ENCODE assay signal across 17 mouse cellular contexts in the genomic region with DNA sequence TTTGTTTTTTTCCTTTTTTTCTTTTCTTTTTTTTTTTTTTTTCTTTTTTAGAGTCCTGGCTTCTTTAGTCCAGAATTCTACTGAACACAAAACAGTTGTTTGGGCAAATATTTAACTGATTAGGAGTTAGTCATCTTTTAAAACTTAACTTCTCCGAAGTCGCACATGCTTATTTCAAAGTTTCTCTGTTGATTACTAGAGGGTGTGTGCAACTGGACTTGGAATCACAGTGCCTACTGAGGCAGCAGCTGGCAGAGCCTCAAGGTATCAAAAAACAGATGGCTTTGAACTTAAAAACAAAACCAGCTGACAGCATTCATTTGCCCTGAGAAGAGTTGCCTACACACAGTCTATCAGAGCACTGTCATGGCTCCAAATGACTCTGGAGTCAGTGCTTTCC.
"Had no signal": no experiment of that assay in that cellular context is flagged by ENCODE, and none has a peak within 500 bp of the region (broad histone marks: within the 10 kb centered on the region; RNA-seq: fewer than 3 reads in every experiment).

No protein-coding gene starts in this region.

- H3K36me3 ChIP-seq: liver, embryonic 13.5 days; midbrain, embryonic 12.5 days; stomach, embryonic 15.5 days had no signal

- H3K4me2 ChIP-seq: hindbrain, embryonic 15.5 days; liver, embryonic 13.5 days; midbrain, embryonic 12.5 days; neural tube, embryonic 13.5 days; stomach, embryonic 15.5 days had no signal

- H3K27me3 ChIP-seq: hindbrain, embryonic 15.5 days; liver, embryonic 13.5 days; midbrain, embryonic 12.5 days; neural tube, embryonic 13.5 days; stomach, embryonic 15.5 days had no signal

- ATAC-seq: midbrain, embryonic 16.5 days had no signal

- H3K4me3 ChIP-seq: hindbrain, embryonic 15.5 days; left cerebral cortex, adult 2 months; liver, embryonic 13.5 days; midbrain, embryonic 12.5 days; myocyte; neural tube, embryonic 13.5 days; stomach, embryonic 15.5 days had no signal

- H3K27ac ChIP-seq: hindbrain, embryonic 15.5 days; left cerebral cortex, adult 2 months; liver, embryonic 13.5 days; midbrain, embryonic 12.5 days; neural tube, embryonic 13.5 days; stomach, embryonic 15.5 days had no signal

- H3K9ac ChIP-seq: hindbrain, embryonic 15.5 days; liver, embryonic 13.5 days; midbrain, embryonic 12.5 days; neural tube, embryonic 13.5 days; stomach, embryonic 15.5 days had no signal

- DNase-seq: layer of hippocampus, adult 9-11 months; layer of hippocampus, postnatal 36 days; liver, embryonic 13.5 days; lung, adult 2 months; lung, postnatal 14 days; lung, postnatal 4 days; retina, postnatal 1 day; right cerebral cortex, postnatal 25 days; spleen, adult 18-20 months; thymus, postnatal 25 days had no signal

- H3K9me3 ChIP-seq: hindbrain, embryonic 15.5 days; liver, embryonic 13.5 days; midbrain, embryonic 12.5 days; neural tube, embryonic 13.5 days; stomach, embryonic 15.5 days had no signal

- H3K4me1 ChIP-seq: hindbrain, embryonic 15.5 days; midbrain, embryonic 12.5 days; stomach, embryonic 15.5 days had no signal
